Mouse (Mus musculus) adrenal gland, adult 8-10 months (tissue): Measurements from ENCODE around the gene Inhbb. TPM values are rescaled to one million over a fixed set of nuclear protein-coding genes. Genes with fewer than 3 reads are reported as not detected.

Experiments used
- DNase-seq: peaks from one replicate; pipeline ENCODE4 v3.0.0; 2022
- total RNA-seq, 4 experiments: library from RNA; stranded (reverse); gene quantifications; 2 replicates each; pipeline ENCODE4 v1.2.4; 2022

Gene Inhbb
- total RNA-seq: 1 to 10 TPM; 4.0 to 4.5 (median 4.2) TPM

DNA sequence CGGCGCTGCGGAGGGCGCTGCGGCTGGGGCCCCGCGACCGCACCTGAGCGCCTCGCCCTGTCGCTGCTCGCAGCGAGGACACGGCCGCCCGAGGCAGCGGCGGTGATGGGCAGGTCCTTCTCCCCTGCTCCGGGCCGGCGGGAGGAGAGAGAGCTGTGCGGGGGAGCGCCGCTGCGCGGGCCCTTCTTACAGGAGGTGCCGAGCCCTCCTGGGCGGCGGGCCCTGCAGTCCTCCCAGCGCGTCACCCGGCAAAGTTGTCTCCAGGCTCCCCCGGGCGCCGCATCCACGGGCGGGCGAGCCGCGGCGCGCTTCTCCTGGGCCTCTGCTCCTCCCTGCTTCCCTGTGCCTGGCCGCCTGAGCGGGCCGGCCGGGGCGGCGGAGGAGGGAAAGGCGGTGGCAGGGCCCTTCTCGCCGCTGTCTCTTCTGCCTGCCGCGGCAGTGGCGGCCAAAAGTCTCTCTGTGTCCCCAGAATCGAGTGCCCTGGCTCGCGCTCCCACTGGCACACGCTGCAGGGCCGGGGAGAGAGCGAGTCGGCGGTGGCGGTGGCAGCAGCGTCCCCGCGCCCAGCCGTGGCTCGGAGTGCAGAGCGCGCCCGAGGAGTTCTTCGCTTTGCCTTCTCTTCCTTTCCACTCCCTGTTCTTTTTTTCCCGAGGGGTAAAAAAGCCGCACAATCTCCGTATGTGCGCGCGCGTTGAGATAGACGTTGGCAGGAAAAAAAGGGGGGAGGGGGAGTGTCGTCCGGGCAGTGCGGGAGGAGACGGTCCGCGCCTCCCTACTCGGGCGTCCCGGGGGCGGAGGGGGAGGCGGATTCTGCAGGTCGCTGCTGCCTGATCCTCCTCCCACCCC, at the start of gene Inhbb:
Gene Inhbb (minus strand): TSS at position 673 of the 846 bp plus-strand sequence.
- DNase-seq: no peak

DNA sequence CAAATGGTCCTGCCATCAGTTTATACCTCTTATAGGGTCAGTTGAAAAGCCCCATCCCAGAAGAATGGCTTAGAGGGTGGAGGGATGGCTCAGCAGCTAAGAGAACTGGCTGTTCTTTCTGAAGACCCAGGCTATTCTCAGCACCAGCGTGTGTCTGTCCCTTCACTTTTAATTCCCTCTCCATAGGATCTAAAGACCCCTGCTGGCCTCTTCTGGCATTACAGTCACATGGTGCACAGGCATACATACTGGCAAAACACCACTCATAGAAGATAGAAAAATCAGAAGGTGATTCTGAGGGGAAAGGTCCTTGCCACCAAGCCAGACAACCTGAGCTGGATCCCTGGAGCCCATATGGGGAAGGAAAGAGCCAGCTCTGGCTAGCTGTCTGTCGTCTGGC, 41.3 kb upstream of the Inhbb start:
- DNase-seq: no peak

DNA sequence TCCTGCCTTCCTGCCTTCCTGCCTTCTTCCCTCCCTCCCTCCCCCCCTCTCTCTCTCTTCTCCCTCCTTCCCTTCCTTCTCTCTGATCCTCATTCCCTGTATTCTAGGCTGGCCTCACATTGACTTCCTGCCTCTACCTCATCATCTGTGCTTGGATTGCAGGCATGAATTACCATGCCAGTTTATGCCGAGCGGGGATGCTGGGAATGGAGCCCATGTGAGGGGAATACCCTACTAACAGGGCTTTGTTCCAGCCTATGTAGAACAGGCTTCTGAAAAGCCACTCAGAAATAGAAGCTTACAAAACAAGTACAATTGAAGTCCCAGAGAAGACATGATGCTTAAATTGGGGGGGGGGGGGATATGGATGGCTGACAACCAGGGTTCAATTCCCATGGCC, 38.0 kb upstream of the Inhbb start:
- DNase-seq: no peak

DNA sequence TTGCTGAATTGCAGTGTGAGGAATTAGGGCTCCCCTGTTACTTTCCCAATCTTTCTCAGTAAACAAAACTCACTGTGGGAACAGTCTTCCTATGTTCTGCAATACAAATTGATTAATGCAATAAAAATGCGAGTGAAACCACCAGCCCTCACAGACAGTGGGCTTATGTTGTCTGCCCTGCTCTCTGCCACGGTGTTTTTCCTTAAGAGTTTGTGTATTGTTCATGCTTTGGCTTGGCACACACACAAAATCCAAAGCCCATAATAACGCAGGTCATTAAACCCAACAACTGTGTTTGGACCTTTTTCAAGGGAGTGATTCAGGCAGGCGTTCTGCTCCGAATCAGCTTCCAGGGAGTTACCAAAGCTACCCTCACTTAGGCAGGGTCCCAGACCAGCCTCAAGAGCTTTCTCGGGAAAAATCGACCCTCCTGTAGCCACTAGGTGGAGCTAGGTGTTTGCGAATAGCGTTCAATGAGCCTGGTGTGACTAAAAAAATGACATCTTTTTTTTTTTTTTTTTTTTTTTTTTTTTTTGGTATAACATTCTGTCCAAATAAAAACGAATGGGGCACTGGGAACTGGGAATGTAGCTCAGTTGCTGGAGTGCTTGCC, 36.1 kb upstream of the Inhbb start:
- DNase-seq: peak; percentile 50

DNA sequence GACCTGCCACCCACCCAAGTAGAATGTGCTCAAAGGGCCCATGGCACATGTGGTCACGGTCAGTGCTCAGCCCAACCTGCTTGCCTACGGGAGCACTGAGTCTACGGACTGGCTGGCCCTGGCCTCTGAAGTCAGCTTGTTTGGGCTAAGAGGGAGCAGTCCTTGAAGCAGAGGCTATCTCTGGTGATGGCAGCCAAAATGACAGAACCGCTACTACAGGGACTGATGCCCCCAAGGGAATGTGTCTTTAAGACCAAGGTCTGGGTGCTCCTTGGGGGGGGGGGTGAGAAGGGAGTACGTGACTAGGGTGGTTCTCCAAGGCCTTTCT, 35.4 kb upstream of the Inhbb start:
- peak; percentile 42 for DNase-seq

DNA sequence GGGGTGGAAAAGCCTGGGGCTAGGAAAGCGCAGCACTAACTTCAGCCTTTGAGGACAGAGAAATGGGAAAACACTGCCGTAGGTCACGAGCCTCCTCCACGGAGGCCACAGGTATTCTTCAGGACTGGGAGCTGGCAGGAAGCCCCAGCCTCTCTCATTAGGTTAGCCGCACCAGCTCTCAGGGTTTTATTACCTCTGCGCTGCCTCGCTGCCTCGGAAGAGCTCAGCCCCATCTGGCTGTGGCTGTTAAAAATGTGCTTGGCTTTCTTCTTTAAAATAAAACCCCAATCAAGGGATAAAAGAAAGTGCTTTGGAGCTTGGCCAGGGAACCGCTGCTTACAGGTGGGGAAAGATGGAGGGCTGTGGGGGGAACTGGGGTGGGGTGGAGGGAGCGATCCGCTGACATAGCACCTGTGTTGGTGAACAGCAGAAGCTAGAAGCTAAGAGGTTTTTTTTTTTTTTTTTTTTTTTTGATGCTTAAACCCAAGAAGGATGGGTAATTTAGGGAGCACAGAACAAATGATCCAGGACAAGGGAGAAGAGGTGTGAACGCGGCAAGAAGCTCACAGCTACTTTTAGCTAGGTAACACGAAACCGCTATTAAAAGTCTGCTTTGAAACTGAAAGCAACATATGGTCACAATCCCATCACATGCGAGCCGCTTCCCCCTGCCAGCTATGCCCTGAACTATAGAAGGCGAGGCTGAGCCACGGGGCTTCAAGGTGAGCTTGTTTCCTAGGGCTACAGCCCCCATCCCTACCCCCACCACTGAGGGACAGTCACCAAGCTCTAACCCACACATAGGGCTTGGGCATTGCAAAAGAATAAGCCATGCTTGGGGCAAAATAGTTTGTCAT, 34.9 kb upstream of the Inhbb start:
- no peak for DNase-seq

DNA sequence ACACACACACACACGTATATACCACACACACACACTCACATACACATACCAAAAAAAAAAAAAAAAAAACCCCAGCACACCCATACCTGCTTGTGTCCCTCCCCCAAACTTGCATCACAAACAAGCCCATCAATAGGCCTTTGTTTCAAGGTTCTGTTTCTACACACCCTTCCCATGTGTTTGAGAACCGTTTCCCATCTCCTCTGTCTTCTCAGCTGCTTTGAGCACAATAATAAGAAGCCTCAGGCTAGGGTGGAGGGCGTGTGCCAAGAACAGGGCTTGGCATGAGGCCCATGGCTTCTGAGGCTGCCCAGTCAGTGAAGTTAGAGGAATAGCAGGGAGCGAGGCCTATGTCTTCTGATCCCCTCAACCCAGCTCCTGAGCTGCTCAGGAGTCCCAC, 31.7 kb upstream of the Inhbb start:
- peak; percentile 14 for DNase-seq

DNA sequence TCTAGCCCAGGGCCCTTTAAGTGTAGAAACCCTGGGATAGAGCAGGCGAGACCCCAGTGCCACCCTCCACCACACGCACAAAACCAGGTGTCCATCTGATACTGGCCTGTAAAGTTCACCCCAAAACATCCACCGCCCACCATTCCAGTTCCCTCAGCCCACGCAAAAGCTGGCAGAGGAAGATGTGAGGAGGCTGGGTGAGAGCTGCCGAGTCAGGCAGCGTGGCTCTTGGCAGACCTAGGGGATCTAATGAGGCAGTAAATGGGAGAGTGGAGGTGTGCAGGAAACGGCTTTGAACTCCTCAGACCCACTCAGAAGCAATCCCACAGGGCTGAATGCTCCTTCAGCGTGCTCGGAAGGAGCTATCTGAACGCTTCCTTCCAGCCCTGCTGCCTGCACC, 29.4 kb upstream of the Inhbb start:
- no peak for DNase-seq

DNA sequence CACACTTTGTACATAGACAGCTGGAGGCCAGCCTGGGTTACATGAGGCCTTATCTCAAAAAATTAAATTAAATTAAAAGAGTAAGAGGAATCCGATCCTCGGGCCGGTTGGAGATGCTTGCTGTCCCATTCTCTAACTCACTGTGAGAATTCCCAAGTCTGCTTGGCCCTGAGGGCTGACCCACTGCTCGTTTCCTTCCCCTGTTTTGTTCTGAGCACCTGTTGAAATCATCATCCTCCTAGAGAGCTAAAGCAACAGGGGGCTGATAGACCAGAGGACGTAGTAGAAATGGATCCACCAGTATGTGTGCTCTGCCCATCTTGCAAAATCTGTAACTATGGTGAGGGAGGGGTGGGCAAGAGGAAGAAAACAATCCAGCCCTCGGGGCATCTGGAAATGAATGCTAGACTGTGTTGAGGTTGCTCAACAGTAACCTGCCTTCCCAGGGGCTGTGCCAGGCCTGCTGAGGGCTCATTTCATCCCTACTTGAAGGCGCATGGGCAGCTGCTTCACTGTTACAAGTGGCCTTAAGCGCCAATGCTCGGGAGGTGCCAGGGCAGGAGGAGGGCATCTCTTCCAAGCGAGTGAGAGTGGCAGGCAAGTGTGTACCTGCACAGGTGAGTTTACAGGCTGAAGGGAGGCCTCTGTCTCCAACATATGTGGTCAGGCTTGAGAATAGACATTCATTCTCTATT, 28.8 kb upstream of the Inhbb start:
- DNase-seq: no peak

DNA sequence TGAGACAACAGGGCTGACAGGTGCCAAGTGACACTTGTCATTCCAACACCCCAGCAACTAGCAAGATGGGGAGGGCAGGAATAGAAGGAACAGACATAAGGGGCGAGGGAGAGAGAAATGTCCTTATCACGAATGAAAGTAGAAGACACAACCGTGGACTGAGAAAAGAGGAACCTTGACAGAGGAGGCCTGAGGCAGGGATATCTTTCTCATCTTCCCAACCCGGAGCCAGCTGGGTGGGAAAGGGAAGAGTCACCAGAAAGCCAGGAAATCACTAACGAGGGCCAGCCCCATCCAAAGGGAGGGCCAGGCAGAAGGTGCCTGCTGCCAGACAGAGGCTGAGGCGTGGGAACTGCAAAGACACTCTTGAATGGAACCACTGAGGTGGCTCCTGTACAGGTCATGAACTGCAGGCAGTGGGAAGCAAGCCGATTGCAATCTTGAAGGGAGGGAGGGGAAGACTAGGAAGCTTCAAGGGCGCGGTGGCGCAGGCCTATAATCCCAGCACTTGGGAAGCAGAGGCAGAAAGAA, 24.8 kb upstream of the Inhbb start:
- no peak for DNase-seq

DNA sequence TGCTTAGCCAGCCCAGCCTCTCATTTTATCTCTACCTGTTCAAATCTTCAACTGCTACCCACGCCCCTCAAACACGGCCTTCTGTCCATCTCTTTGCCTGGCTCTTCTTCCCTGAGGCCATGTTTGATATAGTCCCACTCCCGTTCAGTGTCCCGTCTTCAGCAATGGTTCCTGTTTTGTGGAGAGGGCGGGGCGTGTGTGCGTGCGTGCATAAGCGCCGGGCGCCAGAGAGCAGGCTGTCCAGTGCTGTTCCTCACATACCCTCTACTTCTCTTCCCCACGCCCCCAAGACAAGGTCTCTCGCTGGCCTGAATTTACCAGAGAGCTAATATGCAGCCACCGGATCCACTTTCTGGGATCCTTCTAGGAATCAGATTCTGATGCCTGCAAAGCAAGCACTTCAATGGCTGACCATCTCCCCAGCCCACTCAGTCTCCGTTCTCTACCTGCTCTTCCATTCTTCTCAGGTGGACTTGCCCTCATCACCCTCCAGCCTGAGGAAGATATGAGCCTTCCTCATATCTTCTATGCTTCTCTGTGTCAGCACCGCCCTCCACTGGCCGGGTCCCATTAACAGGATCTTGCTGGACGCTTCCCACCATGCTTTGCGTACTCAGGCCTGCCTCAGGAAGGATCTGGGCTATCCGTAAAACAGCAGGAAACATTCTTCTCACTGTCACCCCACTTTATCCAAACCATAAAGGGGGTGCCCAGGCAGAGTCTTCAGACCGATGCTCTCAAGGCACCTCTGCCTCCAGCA, 21.7 kb upstream of the Inhbb start:
- no peak for DNase-seq

DNA sequence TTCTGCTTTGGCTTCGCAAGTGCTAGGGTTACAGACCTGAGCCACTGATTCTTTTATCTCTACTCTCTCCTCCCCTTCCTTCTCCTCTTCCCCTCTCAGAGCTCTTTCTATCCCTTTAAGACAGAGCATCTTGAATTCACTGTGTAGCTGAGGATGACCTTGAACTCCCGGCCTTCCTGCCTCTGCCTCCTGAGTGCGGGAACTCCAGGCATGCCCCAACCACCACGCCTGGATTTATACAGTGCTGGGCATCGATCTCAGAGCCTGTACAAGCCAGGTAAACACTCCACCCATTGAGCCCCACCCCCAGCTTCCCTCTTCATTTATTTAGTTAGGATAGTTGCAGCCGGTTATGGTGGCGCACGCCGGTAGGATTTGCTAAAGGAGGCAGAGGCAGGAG, 20.9 kb upstream of the Inhbb start:
- no peak for DNase-seq

DNA sequence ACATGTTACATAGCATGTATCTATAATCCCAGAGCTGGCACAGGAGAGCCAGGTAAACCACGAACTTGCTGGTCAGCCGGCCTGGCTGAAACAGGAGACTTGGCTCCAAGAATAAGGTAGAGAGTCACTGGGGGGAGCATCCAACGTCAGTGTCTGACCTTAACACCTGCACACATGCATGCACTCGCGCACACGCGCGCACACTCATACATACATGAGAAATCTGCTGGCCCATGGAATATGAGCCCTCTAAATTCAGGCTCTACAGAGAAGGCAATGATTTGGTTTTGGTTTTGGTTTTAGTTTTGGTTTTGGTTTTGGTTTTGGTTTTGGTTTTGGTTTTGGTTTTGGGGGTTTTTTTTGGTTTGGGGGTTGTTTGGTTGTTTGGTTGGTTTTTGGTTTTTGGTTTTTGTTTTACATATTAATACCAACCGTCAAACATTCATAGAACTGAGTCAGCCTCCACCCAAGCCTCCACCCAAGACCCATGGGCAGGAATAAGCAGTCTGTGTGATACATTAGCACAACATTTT, 16.1 kb upstream of the Inhbb start:
- no peak for DNase-seq

DNA sequence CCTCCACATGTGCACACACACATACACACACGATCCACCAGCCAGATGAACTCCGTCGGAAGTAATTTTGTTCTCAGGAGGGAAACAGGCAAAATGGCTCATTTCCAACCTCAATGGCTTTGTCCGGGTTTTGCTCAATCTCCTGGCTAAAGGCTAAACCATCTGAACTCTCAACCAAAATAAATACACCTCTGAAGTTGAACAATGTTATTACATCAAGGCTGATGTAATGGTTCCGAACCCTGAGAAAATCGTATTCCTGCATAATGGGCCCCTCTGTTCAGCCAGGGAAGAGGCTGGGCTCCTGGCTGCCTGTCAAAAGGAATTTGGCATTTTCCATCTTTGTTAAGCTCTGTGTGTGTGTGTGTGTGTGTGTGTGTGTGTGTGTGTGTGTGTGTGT, 15.4 kb upstream of the Inhbb start:
- no peak for DNase-seq

DNA sequence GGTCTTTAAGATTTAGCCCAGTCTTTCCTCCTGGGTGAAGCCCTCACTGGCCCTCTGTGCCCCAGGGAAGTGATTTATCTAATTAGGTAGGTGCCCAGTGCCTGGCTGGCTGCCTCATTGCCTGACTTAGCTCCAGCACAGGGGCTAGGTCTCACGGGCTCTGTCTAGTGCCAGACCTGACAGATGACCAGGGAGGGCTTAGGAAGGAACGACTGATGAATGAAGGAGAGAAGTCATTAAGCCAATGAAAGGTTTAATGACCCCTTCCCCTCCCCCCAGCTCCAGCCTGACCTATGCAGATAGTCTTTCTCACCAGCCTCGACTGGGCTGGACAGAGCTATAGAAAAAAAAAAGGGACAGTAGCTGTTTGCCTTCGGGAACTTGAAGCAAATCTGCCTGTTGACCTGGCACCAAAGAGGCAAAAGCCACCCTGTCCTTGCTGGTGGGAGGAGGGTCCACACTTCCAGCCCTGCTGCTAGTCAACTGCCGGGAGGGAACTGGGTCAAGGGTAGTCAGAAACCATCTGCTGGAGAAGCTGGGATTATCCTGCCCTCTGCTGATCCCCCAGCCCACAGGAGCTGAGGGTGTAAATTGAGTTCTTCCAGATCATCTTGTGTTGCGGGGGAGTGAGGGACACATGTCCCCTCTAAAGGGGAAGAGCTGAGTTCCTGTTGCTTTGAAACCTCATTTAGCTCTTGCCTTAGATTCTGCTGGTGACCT, 2.3 kb upstream of the Inhbb start:
- DNase-seq: no peak

DNA sequence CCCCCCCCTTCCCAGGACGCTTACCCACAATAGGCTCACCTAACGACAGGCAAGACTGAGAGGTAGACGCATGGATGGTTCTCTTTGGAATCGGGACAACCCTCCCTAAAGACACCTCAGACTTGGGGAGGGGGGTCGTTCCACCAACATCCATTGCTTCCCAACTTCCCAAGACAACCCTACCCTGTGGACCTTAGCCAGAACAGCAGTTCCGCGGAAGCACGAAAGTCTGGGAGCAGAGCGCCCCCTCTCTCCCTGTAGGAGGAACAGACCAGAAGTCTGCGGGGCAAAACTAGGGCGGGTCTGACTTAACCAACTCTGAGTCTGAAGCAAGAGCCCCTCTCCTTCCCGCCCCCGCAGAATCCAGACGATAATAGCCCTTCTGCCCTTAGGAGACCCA, 1.5 kb upstream of the Inhbb start:
- DNase-seq: peak; percentile 43

DNA sequence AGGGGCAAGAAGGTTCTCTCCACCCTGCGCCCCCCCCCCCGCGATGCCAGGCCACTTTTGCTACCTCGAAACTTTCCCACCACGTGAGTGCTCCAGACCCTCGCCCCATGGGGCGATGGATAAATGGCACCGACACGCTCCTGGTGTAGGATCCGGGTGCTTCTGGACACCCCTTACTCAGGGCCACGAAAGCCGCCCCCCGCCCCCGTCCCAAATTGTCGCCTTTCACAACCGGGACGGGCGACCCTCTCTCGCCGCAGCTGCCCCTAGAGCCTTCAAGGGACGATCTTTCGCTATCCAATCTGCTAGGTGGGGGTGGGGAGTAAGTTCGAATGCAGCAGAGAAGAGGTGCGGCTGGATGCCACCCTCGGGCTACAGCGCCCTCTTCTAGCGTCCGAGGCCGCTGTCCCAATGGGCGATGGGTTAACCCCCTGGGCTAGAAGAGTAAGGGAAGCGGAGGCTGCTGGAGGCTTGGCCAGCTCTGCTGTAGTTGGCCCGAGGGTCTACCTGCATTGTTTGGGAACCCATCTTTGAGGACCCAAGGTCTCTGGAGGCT, 490 bp upstream of the Inhbb start:
- DNase-seq: no peak

DNA sequence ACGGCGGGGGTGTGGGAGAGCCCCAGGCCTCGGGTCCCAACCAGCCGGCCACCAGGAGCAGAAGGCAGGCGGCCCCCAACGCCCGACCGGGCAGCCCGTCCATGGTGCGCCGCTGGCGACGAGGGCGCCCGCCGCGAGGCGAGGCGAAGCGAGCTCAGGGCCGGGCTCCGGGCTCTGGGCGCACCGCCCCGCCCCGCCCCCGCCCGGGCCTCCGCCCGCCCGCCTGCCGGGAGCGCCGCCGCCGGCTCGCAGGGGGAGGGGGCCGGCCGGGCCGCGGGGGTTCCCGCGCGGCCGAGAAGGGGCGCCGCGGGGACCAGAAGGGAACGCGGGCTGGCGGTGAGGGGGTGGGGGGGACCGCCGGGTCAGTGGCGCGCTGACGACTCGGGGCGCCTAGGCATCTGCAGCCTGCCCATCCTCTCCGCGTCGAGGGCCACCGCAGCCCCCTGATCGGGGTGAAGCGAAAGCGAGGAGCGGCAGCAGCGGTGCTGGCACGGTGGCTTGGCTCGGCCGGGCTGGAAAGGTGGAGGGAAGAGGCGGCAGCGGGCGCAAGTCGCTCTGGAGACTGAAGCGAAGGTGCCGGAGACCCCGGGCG, 968 bp downstream of the Inhbb start:
- no peak for DNase-seq

DNA sequence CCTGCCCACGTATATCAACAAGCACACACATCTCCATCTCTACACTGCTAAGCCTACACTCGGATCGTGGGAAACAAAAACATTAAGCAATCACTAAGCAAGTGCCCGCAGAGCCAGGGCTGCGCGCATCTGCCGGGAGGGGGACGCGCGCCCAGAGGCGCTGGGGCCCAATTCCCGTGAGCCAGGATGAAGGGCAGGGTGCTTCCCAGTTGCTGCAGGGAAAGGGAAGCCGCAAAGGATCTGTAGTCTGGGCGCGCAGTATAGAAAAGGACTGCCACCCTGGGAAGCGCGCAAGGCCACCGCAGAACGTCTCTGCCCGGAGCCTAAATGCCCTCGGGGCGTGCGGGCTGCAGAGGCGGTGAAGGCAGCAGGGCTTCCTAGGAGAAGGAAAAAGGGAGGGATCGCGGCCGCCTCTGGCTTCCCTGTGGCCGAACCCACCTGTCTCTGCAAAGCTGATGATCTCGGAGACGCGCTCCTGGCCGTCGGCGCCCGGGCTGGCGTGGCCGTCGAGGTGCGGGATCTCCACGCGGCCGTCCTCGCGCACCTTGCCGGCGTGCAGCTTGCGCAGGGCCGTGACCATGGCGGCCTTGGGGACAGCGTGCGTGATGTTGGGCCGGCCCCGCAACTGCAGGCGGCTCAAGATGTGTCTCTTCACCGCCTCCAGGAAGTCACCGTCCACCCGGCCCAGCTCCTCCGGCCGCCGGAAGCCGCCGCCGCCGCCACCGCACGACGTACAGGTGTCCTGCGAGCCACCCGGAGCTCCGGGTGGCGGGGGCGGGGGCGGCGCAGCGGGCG, 1.7 kb downstream of the Inhbb start:
- no peak for DNase-seq
